26 mouse cellular contexts compared by ENCODE assay signal in genomic region chr4:58763417-58763816, GRCm38 (mm10). TPM values are rescaled to one million over a fixed set of nuclear protein-coding genes. Genes with fewer than 3 reads are reported as not detected.
DNase-seq lines count a peak whose midpoint lies in the region; ATAC-seq and TF ChIP-seq lines count a peak whose summit lies in the region.
"Had no signal": no experiment of that assay in that cellular context is flagged by ENCODE, and none has a peak within 500 bp of the region (broad histone marks: within the 10 kb centered on the region; RNA-seq: fewer than 3 reads in every experiment).

No protein-coding gene starts in this region.

- DNase-seq in gastrocnemius, postnatal 14 days, result peak; percentile 19
- DNase-seq in gastrocnemius, adult 8-10 months (ENCODE audit: low spot score in 2 of 2), result no peak
- DNase-seq in lung, postnatal 10 days, result peak; percentile 7
- no peak for DNase-seq in lung, adult 2 months
- peak; percentile 17 for DNase-seq in heart, postnatal 4 days
- no peak for DNase-seq in left cerebral cortex, adult 11 months (ENCODE audit: low spot score)
- DNase-seq: adrenal gland, adult 8-10 months; cerebellum, adult 11-12 months; cerebellum, postnatal 10 days; gastrocnemius, postnatal 10 days; kidney, adult 18-20 months; kidney, postnatal 14 days had no signal

- no peak for TF ChIP-seq POLR2A in lung, adult 2 months (IDR thresholded peaks at IDR 0.05; ENCODE audit: borderline replicate concordance, extremely low read depth, low read depth, low read length)

- no peak overlapping the region for H3K4me3 ChIP-seq in intestine, embryonic 16.5 days (ENCODE audit: low read length)
- H3K4me3 ChIP-seq in intestine, postnatal 0 days (ENCODE audit: low read depth, low read length), result no peak overlapping the region
- H3K4me3 ChIP-seq in lung, adult 2 months (replicated peaks; ENCODE audit: extremely low read depth, low read depth, low read length), result no peak overlapping the region
- H3K4me3 ChIP-seq: embryonic facial prominence, embryonic 12.5 days; erythroblast, embryonic 14.5 days; forebrain, embryonic 12.5 days; heart, embryonic 13.5 days; limb, embryonic 12.5 days; liver, embryonic 12.5 days; megakaryocyte, embryonic 14.5 days; midbrain, embryonic 13.5 days had no signal

- 67% methylated on average over 3 of the region's 3 CpGs for WGBS in intestine, embryonic 16.5 days
- WGBS in intestine, postnatal 0 days, result 79% methylated on average over 3 of the region's 3 CpGs
- 72% methylated on average over 3 of the region's 3 CpGs for WGBS in lung, adult 2 months

- H3K9me3 ChIP-seq in intestine, embryonic 16.5 days (ENCODE audit: control insufficient read depth, low read length), result no peaks in the 10 kb centered on the region
- H3K9me3 ChIP-seq in intestine, postnatal 0 days (ENCODE audit: control insufficient read depth), result no peaks in the 10 kb centered on the region
- H3K9me3 ChIP-seq: embryonic facial prominence, embryonic 12.5 days; forebrain, embryonic 12.5 days; G1E; heart, embryonic 13.5 days; limb, embryonic 12.5 days; liver, embryonic 12.5 days; megakaryocyte, embryonic 14.5 days; midbrain, embryonic 13.5 days had no signal

- H3K4me2 ChIP-seq in intestine, embryonic 16.5 days (ENCODE audit: low read depth, low read length), result no peak overlapping the region
- no peak overlapping the region for H3K4me2 ChIP-seq in intestine, postnatal 0 days (replicated peaks; ENCODE audit: low read depth)
- H3K4me2 ChIP-seq: embryonic facial prominence, embryonic 12.5 days; forebrain, embryonic 12.5 days; heart, embryonic 13.5 days; limb, embryonic 12.5 days; liver, embryonic 12.5 days; midbrain, embryonic 13.5 days had no signal

- peak overlapping the region; percentile 29; the same call in 1 of the 2 replicates for H3K27ac ChIP-seq in intestine, embryonic 16.5 days (ENCODE audit: low read length)
- H3K27ac ChIP-seq in intestine, postnatal 0 days (ENCODE audit: low read depth, low read length), result no peak overlapping the region
- H3K27ac ChIP-seq: embryonic facial prominence, embryonic 12.5 days; forebrain, embryonic 12.5 days; heart, embryonic 13.5 days; hindbrain, postnatal 0 days; limb, embryonic 12.5 days; liver, embryonic 12.5 days; midbrain, embryonic 13.5 days had no signal

- H3K9ac ChIP-seq in intestine, embryonic 16.5 days (ENCODE audit: low read depth, low read length), result no peak overlapping the region
- H3K9ac ChIP-seq in intestine, postnatal 0 days (ENCODE audit: low read depth, low read length), result no peak overlapping the region
- H3K9ac ChIP-seq: embryonic facial prominence, embryonic 12.5 days; forebrain, embryonic 12.5 days; heart, embryonic 13.5 days; limb, embryonic 12.5 days; liver, embryonic 12.5 days; midbrain, embryonic 13.5 days had no signal

- intact Hi-C loops in gastrocnemius, postnatal 14 days (cut with DNase I; ENCODE audit: low total_unique reads), result no loop called here

- no peak for TF ChIP-seq CTCF in intestine, postnatal 0 days (IDR thresholded peaks at IDR 0.05; ENCODE audit: low read depth)
- no peak for TF ChIP-seq CTCF in lung, adult 2 months (IDR thresholded peaks at IDR 0.05; ENCODE audit: insufficient read depth, low read length)

- no peak for ATAC-seq in intestine, embryonic 16.5 days
- ATAC-seq in intestine, postnatal 0 days, result no peak
- ATAC-seq: hindbrain, postnatal 0 days; liver, embryonic 12.5 days; midbrain, embryonic 13.5 days had no signal

- H3K27me3 ChIP-seq in intestine, embryonic 16.5 days (replicated peaks; ENCODE audit: control insufficient read depth, insufficient read depth, low read length), result no peaks in the 10 kb centered on the region
- H3K27me3 ChIP-seq in intestine, postnatal 0 days (replicated peaks; ENCODE audit: control insufficient read depth, insufficient read depth, low read length), result no peaks in the 10 kb centered on the region
- H3K27me3 ChIP-seq: CH12.LX; embryonic facial prominence, embryonic 12.5 days; forebrain, embryonic 12.5 days; heart, embryonic 13.5 days; limb, embryonic 12.5 days; liver, embryonic 12.5 days; megakaryocyte, embryonic 14.5 days; midbrain, embryonic 13.5 days had no signal

- no peaks in the 10 kb centered on the region for H3K36me3 ChIP-seq in intestine, embryonic 16.5 days (ENCODE audit: control insufficient read depth, insufficient read depth, low read length)
- no peaks in the 10 kb centered on the region for H3K36me3 ChIP-seq in intestine, postnatal 0 days (ENCODE audit: control insufficient read depth, insufficient read depth)
- H3K36me3 ChIP-seq: embryonic facial prominence, embryonic 12.5 days; forebrain, embryonic 12.5 days; G1E; heart, embryonic 13.5 days; limb, embryonic 12.5 days; liver, embryonic 12.5 days; midbrain, embryonic 13.5 days had no signal

- no peaks in the 10 kb centered on the region for H3K4me1 ChIP-seq in intestine, embryonic 16.5 days (ENCODE audit: control insufficient read depth, insufficient read depth, low read length)
- H3K4me1 ChIP-seq in intestine, postnatal 0 days (replicated peaks; ENCODE audit: control insufficient read depth, insufficient read depth, low read length), result no peaks in the 10 kb centered on the region
- no peaks in the 10 kb centered on the region for H3K4me1 ChIP-seq in lung, adult 2 months (ENCODE audit: control insufficient read depth, insufficient read depth, low read length)
- H3K4me1 ChIP-seq: embryonic facial prominence, embryonic 12.5 days; forebrain, embryonic 12.5 days; heart, embryonic 13.5 days; limb, embryonic 12.5 days; liver, embryonic 12.5 days; megakaryocyte, embryonic 14.5 days; midbrain, embryonic 13.5 days had no signal

RNA-seq across cellular contexts. Expression of gene Olfr267, which starts 24.1 kb away (rescaled TPM):
- total RNA-seq in gastrocnemius, postnatal 14 days (2021), result under 1 TPM; 0.10 to 0.22 TPM
- not detected for total RNA-seq in gastrocnemius, adult 8-10 months (2022)
- not detected in 2 replicates for polyA plus RNA-seq in intestine, embryonic 16.5 days (2015; fragmentation: Nextera tagmentation; extraction: Ambion mirVana)
- 0.03 TPM in 1 of 2 replicates, not detected in the other for polyA plus RNA-seq in intestine, postnatal 0 days (2015; fragmentation: Nextera tagmentation; extraction: Ambion mirVana)
- not detected in 2 replicates for polyA plus RNA-seq in lung, adult 2 months (2012; rRNA removed)
- under 1 TPM; 0.14 to 0.17 TPM for total RNA-seq in heart, postnatal 4 days (2021)
- total RNA-seq: CH12.LX; monocyte, adult 5-6 weeks had no signal
- polyA plus RNA-seq: embryonic facial prominence, embryonic 12.5 days; forebrain, embryonic 12.5 days; G1E; heart, embryonic 13.5 days; liver, embryonic 12.5 days; midbrain, embryonic 13.5 days had no signal

Comparison
In these comparisons a context has a peak if more than half of its experiments do, and no peak if none do; other contexts are left out.
1. DNase-seq: peak in gastrocnemius, postnatal 14 days (single experiment), lung, postnatal 10 days (single experiment) and heart, postnatal 4 days (single experiment); none in gastrocnemius, adult 8-10 months (0 of 2), lung, adult 2 months (single experiment) and left cerebral cortex, adult 11 months (single experiment).